Mouse (Mus musculus) frontal cortex, postnatal 14 days (tissue): Measurements from ENCODE around the gene BC048562.

Source experiments
- DNase-seq, 2 experiments: peaks; one replicate each; pipeline ENCODE4 v3.0.0; 2022; ENCODE audit warnings: low spot score in 2 of 2

BC048562 gene

DNA sequence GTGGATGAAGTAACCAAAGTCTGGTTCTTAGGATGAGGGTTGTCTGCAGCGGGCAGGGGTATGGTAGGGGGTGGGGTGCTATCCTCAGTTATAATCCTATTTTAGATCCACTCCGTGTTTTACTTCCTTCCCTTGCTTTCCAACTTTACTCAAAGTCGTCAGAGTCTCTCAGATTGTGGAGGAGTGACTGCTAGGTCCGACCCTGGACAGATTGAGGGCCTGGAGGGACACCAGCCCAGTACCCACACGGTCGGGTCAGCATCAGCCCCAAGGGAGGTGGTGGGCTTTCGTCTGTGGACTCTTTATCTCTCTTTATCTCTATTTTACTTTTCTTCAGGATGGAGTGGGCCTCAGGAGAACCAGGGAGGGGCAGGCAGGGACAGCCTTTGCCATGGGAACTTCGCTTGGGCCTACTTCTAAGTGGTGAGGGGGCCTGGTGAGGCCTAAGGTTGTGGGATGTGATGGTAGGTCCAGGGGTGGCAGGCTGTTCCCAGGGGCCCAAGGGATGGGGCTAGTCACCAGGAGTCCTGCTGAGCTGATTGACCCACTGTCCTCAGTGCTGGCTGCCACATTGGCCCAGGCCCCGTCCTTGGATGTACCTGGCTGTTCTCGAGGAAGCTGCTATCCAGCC is 43.6 kb downstream of the BC048562 start, which contains the start of gene Lamb2:
Gene Lamb2 (plus strand): TSS at position 16 of the 631 bp plus-strand sequence.
- no peak for DNase-seq

DNA sequence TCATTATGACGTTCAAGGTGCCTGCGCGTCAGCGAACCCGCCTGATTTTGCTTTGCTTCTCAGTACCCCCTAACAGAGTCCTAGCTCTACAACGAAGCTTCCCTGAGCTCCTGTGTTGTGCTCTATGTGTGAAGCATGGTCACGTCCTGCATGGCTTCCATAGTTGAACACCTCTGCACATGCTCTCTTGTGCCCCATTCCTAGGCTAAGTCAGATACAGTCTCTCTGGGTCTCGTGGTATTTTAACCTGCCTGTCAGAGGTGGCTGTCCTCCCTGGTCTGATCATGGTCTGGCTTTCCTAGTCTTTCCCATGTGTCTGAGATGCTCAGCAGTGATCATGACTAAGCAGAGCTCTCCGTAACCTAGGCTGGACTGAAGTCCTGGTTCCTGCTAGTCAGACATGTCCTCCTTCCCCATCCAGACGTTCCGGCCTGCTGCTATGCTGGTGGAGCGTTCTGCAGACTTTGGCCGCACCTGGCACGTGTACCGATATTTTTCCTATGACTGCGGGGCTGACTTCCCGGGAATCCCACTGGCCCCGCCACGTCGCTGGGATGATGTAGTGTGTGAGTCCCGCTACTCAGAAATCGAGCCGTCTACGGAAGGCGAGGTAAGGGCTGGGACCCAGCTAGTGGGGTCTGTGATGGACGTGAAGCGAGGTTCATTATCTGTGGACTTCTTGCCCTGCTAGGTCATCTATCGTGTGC is 44.7 kb downstream of the BC048562 start:
- DNase-seq, result no peak

DNA sequence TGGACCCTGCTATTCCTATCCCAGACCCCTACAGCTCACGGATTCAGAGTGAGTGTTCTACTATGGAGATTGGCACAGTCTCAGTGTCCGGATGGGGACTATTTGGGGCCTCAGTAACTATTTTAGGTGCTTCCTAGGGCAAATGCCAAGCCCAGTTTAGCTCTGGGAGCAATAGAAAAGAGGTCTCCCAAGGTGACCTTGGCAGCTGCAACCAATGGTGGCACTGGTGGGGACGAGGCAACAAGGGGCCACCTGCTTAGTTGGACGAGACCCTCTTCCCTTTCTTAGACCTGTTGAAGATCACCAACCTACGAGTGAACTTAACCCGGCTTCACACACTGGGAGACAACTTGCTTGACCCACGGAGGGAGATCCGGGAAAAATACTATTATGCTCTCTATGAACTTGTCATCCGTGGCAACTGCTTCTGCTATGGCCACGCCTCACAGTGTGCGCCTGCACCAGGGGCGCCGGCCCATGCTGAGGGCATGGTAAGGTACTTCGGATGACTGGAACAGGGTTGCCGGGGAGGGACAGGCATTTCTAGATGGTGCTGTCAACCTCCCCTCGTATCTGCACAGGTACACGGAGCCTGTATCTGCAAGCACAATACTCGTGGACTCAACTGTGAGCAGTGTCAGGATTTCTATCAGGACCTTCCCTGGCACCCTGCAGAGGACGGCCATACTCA is 45.4 kb downstream of the BC048562 start:
- no peak for DNase-seq

DNA sequence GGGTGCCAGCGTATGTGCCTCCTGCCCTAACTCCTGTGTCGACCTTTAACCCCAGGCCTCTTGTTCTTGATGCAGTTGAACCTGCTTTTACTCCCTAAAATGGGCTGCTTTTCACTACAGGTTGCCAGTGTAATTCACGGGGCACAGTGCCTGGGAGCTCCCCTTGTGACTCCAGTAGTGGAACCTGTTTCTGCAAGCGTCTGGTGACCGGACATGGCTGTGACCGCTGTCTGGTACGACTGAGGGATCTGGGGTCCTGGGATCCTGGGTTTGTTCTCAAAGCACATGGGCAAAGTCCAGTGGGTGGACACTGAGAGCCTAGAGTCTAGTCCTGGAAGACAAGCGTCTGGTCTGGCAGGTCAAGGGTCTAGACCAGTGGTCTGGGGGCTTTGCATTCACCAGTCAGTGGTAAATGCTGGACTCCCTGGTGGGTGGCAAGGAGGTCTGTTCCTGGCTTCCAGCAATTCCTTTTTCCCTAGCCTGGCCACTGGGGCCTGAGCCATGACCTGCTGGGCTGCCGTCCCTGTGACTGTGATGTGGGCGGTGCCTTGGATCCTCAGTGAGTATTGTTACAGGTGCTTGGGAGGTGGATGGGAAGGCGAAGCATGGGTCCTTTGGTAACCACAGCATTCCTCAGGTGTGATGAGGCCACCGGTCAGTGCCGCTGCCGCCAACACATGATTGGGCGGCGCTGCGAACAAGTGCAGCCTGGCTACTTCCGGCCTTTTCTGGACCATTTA is 46.9 kb downstream of the BC048562 start:
- no peak for DNase-seq

DNA sequence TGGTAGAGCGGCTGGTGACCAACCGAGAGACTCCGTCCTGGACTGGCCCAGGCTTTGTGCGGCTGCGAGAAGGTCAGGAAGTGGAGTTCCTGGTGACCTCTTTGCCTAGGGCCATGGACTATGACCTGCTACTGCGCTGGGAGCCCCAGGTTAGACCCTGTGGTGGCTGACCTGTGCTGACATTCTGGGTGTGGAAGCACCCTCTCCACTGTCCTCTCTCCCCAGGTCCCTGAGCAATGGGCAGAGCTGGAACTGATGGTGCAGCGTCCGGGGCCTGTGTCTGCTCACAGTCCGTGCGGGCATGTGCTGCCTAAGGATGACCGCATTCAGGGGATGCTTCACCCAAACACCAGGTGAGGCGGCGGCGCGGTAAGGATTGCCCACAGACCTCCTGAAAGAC is 47.7 kb downstream of the BC048562 start:
- DNase-seq, result no peak

DNA sequence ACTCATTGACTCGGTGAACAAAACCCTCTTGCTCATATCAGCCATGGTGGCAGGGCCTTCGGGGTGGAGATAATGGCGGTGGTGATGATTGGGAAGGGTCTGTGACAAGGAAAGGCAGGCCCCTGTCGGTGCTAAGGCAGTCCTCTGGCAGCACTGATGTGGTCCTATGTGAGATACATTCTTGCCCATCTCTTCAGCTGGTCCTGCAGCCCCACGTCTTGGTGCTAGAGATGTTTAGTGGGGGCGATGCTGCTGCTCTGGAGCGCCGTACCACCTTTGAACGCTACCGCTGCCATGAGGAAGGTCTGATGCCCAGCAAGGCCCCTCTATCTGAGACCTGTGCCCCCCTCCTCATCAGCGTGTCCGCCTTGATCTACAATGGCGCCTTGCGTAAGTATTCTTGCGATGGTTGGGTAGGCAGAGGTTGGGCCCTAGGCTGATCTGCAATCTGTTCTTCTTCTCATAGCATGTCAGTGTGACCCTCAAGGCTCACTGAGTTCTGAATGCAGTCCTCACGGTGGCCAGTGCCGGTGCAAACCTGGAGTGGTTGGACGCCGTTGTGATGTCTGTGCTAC is 49.1 kb downstream of the BC048562 start:
- no peak for DNase-seq

DNA sequence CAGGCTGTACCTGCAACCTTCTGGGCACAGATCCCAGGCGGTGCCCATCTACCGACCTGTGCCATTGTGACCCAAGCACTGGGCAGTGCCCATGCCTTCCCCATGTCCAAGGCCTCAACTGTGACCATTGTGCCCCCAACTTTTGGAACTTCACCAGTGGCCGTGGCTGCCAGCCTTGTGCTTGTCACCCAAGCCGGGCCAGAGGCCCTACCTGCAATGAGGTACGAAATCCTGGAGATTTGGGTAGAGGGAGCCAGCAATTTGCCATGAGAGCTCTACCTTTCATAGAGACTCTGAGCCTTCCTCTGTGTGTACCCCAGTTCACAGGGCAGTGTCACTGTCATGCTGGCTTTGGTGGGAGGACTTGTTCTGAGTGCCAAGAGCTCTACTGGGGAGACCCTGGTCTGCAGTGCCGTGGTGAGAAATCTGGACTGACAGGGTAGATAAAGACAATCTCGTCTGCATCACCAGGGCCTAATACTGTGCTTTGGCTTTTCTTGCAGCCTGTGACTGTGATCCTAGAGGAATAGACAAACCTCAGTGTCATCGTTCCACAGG is 50.8 kb downstream of the BC048562 start:
- no peak for DNase-seq

DNA sequence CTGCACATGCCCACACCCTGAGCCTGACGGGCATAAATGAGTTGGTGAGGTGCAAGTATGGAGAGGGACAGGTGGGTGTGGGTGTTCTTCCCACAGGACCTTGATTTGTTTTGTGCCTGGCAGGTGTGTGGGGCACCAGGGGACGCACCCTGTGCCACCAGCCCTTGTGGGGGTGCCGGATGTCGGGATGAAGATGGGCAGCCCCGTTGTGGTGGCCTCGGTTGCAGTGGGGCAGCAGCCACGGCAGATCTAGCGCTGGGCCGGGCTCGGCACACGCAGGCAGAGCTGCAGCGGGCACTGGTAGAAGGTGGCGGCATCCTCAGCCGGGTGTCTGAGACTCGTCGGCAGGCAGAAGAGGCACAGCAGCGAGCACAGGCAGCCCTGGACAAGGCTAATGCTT is 52.1 kb downstream of the BC048562 start:
- no peak for DNase-seq

DNA sequence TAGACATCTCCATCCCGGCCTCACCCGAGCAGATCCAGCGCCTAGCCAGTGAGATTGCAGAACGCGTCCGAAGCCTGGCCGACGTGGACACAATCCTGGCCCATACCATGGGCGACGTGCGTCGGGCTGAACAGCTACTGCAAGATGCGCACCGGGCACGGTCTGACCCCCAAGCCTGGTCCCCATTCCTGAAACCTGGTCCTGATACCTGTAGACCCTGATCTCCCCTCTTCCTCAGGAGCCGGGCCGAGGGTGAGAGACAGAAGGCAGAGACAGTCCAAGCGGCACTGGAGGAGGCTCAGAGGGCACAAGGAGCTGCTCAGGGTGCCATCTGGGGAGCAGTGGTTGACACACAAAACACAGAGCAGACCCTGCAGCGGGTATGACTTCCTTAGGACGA is 52.9 kb downstream of the BC048562 start:
- DNase-seq, result no peak

DNA sequence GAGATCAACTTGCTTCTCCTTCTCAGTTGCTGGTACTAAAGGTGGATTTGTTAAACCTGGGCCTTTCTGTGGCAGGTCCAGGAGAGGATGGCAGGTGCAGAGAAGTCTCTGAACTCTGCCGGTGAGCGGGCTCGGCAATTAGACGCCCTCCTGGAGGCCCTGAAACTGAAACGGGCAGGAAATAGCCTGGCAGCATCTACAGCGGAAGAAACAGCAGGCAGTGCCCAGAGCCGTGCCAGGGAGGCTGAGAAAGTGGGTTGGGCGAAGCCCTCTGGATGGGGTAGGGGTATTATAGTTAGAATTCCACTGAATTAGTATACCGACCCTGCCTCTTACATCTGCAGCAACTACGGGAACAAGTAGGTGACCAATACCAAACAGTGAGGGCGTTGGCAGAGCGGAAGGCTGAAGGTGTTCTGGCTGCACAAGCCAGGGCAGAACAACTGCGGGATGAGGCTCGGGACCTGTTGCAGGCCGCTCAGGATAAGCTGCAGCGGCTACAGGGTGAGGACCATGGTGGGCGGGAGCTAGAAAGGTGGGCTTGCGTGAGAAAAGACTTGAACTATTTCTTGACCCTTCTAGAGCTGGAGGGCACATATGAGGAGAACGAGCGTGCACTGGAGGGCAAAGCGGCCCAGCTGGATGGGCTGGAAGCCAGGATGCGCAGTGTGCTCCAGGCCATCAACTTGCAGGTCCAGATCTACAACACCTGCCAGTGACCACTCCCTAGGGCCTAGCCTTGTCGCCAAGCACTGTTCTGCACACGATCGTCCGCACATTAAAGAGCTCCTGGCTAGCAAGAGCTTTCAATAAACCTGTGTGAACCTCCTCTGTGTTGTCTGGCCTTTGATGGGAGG is 53.6 kb downstream of the BC048562 start:
- DNase-seq, result peak in 1 of 2 experiments; percentile 36

DNA sequence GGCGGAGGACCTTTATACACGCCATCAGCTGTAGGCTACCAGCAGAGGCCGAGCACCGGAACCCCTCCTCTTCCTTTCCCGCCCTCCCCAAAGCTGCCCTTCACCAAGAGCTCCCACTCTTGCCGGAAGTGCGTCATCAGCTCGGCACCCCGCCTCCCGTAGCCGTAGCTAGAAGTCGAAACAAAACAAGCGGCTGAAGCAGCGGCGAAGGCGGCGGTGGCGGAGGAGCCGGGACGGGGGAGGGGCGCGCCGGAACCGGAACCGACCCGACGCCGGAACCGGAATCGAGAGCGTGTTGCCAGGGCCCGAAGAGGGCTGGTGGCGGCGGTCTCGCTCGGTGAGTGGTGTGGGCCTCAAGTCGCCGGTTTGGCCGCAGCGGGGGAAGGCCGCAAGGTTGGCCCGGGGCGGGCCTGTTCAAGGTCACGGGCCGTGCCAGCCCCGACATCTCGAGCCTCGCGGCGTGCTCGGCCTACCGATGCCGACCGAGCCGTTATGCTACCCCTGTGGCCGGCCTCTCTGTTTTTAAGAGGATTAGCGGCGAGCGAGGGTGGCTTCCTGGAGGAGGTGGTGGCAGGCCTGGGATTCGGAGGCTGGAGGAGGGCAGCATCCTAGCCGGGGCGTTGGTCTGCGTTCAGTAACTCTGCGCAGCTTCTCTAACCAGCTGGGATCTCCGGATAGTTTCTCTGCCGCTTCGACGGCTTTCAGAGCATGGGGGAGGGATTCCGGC is 54.4 kb downstream of the BC048562 start, which contains the start of gene Usp19:
Gene Usp19 (plus strand): TSS at position 44 of the 727 bp plus-strand sequence.
- peak; percentile 91 to 92 for DNase-seq

DNA sequence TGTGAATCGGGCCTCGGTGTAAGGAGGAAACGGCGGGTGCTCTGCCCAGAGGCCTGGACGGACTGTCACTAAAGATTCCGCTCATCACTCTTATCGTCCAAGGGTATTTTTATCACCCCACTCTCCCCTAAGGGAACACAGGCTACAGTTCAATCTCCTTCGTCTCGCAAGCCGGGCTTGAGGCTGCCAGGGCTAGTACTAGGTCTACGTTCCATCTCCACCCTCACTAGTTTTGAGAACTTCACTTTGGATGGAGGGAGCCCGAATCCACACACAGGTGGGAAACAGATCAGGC is 55.0 kb downstream of the BC048562 start:
- no peak for DNase-seq

DNA sequence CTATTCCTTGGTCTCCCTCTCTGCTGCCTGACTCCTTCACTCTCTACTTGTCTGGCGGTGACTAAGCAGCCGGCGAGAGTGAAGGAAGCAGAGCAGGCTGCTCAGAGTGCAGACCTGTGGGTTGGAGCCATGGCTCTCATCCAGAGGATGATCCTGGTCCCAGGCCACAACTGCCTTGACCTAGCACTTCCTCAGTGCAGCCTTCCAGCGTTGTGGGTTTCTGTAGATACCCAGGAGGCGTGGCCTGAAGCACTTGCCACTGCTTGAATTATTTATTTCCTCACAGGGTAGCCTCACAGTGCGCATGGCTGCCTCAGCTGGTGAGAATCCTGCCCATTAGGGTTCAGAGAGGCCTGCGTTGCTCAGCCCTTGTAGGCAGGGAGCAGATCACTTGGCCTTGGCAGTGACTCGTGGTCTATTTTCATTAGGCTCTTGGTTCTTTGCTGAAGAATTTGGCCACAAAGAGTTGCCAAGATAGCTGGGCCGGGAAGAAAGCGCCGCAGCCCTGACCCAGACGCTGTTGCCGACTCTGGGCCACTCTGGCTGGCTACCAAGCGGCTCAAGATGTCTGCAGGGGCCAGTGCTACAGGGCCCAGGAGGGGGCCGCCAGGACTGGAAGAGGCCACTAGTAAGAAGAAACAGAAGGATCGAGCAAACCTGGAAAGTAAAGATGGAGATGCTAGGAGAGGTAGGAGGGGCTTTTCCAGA is 55.9 kb downstream of the BC048562 start:
- DNase-seq, result no peak

DNA sequence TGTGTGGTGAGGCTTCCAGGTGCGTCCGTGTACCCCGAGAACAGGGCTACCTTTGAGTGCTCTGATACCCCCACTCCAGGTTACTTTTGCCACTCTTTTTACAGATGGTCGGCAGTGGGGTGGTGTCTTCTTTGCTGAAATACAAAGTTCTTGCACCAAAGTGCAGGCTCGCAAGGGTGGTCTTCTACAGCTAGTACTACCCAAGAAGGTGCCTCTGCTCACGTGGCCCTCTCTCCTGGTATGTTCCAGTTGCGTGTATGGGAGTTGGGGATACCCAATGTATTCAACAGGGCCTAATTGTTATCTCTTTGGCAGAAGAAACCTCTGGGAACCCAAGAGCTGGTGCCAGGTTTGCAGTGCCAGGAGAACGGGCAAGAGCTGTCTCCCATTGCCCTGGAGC is 57.0 kb downstream of the BC048562 start:
- no peak for DNase-seq

DNA sequence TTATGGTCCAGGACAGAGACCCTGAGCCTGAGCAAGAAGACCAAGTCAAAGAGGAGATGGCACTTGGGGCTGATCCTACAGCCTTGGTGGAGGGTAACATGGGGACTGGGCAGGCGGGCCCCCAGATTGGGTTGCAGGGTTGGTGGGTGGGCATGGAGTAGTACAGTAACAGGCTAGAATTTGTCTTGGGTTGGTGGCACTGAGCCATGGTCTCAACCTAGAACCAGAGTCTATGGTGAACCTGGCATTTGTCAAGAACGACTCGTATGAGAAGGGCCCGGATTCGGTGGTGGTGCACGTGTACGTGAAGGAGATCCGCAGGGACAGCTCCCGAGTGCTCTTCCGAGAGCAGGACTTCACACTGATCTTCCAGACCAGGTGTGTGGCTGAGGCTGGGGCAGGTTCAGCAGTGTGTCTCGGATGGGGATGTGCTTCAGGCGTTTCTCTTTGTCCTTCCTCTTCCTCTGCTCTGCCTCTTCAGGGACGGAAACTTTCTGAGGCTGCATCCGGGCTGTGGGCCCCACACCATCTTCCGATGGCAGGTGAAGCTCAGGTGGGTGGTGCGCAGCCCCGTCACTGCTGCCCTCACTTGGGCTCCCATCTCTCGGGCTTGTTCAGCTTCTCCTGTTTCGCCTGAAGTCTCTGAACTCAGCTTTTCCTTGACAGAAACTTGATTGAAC is 58.0 kb downstream of the BC048562 start:
- DNase-seq, result no peak

DNA sequence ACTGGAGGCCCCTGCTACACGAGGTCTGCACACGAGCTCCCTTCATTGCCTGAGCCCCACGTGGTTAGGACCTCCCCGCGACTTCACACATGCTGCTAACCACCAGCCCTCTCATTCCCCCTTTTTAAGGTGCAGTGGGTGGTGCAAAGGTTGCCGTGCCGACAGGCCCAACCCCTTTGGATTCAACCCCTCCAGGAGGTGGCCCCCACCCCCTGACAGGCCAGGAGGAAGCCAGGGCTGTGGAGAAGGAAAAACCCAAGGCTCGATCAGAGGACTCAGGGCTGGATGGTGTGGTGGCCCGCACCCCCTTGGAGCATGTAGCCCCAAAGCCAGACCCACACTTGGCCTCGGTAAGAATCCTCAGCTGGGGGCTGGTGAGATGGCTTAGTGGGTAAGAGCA is 58.6 kb downstream of the BC048562 start:
- DNase-seq, result no peak
